Mouse (Mus musculus) kidney, embryonic 16.5 days (tissue): Measurements from ENCODE around the gene Notum. TPM values are rescaled to one million over a fixed set of nuclear protein-coding genes. Genes with fewer than 3 reads are reported as not detected.

Experiments used
- ATAC-seq: fragments of 200-750 bp; cut with Nextera tagmentation; 2 replicates; pipeline ENCODE4 v1.8.0; 2017; ENCODE audit warnings: moderate TSS enrichment; ENCODE audit not compliant: low FRiP score, low TSS enrichment
- H3K27ac ChIP-seq: fragments of 300-500 bp; sonication (generic); 2 replicates; pipeline ENCODE4 v1.5.1; 2014; ENCODE audit warnings: low read length
- H3K27me3 ChIP-seq: fragments of 300-500 bp; sonication (generic); 2 replicates; pipeline ENCODE4 v1.6.1; 2014; ENCODE audit warnings: low read length, control low read depth, mixed read lengths; ENCODE audit not compliant: insufficient read depth
- H3K36me3 ChIP-seq: fragments of 300-500 bp; sonication (generic); 2 replicates; pipeline ENCODE4 v1.6.1; 2014; ENCODE audit warnings: low read length, control low read depth, mixed read lengths; ENCODE audit not compliant: insufficient read depth
- H3K4me1 ChIP-seq: fragments of 300-500 bp; sonication (generic); 2 replicates; pipeline ENCODE4 v1.6.1; 2014; ENCODE audit warnings: low read length, control low read depth, mixed read lengths; ENCODE audit not compliant: insufficient read depth
- H3K4me2 ChIP-seq: fragments of 300-500 bp; sonication (generic); replicated peaks from 2 replicates; pipeline ENCODE4 v1.6.1; 2014; ENCODE audit warnings: low read depth, low read length
- H3K4me3 ChIP-seq: fragments of 300-500 bp; sonication (generic); 2 replicates; pipeline ENCODE4 v1.5.1; 2014; ENCODE audit warnings: mild to moderate bottlenecking, low read length
- H3K9ac ChIP-seq: fragments of 300-500 bp; sonication (generic); replicated peaks from 2 replicates; pipeline ENCODE4 v1.6.1; 2014; ENCODE audit warnings: low read length
- H3K9me3 ChIP-seq: fragments of 300-500 bp; sonication (generic); 2 replicates; pipeline ENCODE4 v1.6.1; 2016; ENCODE audit warnings: low read length, control low read depth
- WGBS: fragments of 180-500 bp; shearing (Covaris S2); extraction: QIAGEN DNeasy Blood & Tissue Kit; methylation state at CpG from one replicate; pipeline ENCODE4 v1.1.7; 2014; 5-methylcytosine and 5-hydroxymethylcytosine counted together
- polyA plus RNA-seq: library from polyadenylated mRNA; unstranded; fragments of >200 nt; fragmentation: Nextera tagmentation; extraction: Ambion mirVana; gene quantifications from 2 replicates; pipeline ENCODE4 v1.2.1, GENCODE M21; 2015

The Notum gene
- polyA plus RNA-seq, 1 experiment from 2014 or later = 4.8 TPM

DNA sequence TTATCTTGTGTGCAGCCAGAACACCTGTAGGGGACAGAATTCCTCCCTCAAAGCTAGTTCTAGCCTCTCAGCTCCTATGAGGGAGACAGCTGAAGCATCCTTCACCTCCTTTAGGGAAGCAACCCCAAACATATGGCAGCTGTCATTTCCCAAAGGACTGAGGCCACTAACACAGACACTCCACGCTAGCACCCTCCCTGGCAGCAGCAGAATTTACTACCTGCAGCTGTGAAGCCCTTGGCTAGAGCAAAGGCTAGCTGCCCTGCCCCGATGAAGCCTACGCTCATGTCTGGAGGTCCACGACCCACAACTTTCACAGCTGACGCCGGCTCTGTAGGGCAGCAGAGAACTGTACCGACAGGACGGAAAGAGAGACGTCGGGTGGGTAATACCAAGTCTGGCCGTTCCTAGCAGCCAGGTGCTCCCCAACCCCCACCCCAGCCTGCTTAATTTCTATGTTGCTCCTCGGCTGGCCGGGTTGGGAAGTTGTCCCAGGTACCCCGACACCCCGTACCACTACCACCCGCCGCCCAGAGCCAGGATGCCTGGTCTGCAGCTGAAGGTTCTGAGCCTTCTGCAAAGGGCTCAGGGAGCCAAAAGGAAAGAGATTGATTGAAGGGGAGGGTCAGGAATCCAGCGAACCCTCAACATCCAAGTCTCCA lies 17.9 kb downstream of the Notum start:
- Histone ChIP-seq H3K4me2 (peak overlapping the region; percentile 74), H3K27me3 (no peaks in the 10 kb centered on the region), H3K9me3 (no peaks in the 10 kb centered on the region), H3K27ac (0 out of 2 replicates have a peak overlapping the region, but pooled peaks have one; percentile 25), H3K9ac (peak overlapping the region; percentile 74), H3K4me3 (peak overlapping the region; percentile 62), H3K36me3 (no peaks in the 10 kb centered on the region), H3K4me1 (peaks cover 16% of the 10 kb centered on the region)
- ATAC-seq = peak; percentile 51
- WGBS = under 1% methylated on average over 18 of the region's 18 CpGs

DNA sequence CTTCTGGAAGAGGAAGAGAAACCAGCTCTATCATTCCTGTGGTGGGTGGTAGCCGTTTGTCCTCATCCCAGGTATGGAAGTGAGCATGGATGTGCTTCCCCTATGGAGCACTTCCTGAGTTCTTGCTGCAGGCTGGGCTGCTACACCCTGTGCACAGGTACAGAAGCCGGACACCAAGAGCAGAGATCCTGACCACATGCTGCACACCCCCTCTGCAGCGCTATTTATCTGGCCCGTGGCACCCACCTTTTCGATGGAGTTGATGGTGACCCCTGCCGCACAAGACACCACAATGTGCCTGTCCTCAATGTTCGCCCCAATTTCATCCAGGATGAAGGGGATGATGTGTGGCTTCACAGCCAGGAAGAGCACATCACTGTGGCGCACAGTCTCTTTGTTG lies 19.1 kb downstream of the Notum start:
- no peaks in the 10 kb centered on the region for H3K9me3 ChIP-seq
- no peak for ATAC-seq
- WGBS = 72% methylated on average over 8 of the region's 8 CpGs
- H3K4me2 ChIP-seq = no peak overlapping the region
- H3K4me1 ChIP-seq = peaks cover 10% of the 10 kb centered on the region
- no peak overlapping the region for H3K4me3 ChIP-seq
- H3K36me3 ChIP-seq = no peaks in the 10 kb centered on the region
- no peaks in the 10 kb centered on the region for H3K27me3 ChIP-seq
- no peak overlapping the region for H3K9ac ChIP-seq
- no peak overlapping the region for H3K27ac ChIP-seq

GRCm38 (mm10) chr11:120641255-120641654 lies 19.7 kb downstream of the Notum start:
- Histone ChIP-seq H3K4me3 (no peak overlapping the region), H3K27ac (no peak overlapping the region), H3K4me2 (no peak overlapping the region), H3K27me3 (no peaks in the 10 kb centered on the region), H3K36me3 (no peaks in the 10 kb centered on the region), H3K9me3 (no peaks in the 10 kb centered on the region), H3K4me1 (peaks cover 10% of the 10 kb centered on the region), H3K9ac (no peak overlapping the region)
- ATAC-seq = no peak
- 51% methylated on average over 9 of the region's 9 CpGs for WGBS

DNA sequence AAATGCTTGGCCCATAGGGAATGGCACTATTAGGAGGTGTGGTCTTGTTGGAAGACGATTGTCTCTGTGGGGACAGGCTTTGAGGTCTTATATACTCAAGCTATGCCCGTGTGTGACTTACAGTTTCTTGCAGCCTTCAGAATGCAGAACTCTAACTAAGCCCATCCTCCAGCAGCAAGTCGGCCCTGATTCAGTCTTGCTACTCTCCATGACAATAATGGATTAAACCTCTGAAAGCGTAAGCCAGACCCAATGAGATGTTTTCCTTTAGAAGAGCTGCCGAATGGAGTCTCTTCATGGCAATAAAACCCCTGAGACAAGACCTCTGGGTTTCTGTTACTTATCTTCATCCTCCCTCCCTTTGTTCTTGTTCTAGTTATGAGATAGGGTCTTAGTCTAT lies 26.2 kb downstream of the Notum start:
- no peak overlapping the region for H3K4me3 ChIP-seq
- no peak overlapping the region for H3K4me2 ChIP-seq
- H3K4me1 ChIP-seq = peaks cover 31% of the 10 kb centered on the region
- H3K27ac ChIP-seq = no peak overlapping the region
- no peak overlapping the region for H3K9ac ChIP-seq
- no peaks in the 10 kb centered on the region for H3K27me3 ChIP-seq
- no peak for ATAC-seq
- H3K9me3 ChIP-seq = no peaks in the 10 kb centered on the region
- no peaks in the 10 kb centered on the region for H3K36me3 ChIP-seq
- WGBS = 82% methylated on average over 5 of the region's 5 CpGs

DNA sequence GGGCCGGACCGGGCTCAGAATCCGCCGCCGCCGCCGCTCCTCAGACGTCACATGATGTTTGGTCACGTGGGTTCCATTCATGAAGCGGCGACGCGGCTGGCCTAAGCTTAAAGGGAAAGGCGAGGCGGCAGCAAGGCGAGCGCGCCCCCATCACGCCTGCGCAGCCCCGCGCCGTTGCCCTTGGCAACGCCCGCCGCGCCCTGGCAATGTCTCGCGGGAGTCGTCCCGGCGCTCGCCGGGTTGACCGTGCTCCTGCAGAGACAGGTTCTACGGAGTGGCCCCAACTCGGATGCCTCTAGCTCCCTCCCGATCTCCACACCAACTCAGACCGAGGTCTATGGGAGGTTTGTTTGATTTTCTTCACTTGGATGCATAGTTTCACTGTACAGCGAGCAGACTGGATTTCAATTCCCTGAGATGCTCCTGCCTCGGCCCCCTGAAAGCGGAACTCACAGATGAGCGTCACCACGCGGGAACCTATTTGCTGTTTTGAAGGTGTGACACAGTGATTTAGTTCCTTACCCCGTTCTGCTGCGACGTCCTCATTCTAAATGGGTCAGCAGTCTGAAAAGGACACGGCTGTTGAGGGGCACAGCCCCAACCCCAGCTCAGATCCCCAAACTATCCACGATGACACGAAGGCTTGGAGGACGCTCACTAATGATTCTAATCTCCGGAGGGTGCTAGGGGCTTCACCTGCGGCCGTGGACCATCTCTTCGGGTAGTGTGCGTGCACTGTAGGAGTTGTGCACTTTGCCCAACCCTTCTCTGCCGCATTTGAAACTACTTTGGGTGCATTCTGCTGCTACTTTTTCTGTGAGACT lies 27.2 kb downstream of the Notum start, which contains the start of gene Mafg:
Gene Mafg (minus strand): TSS at position 81 of the 824 bp plus-strand sequence.
- Histone ChIP-seq H3K4me3 (peak within 1 kb of the TSS; percentile 90), H3K9me3 (no peaks in the 10 kb centered on the region), H3K36me3 (peaks cover 8% of the 10 kb centered on the region), H3K27ac (peak within 1 kb of the TSS; percentile 91), H3K27me3 (no peaks in the 10 kb centered on the region), H3K4me1 (peaks cover 39% of the 10 kb centered on the region), H3K9ac (peak within 1 kb of the TSS; percentile 94), H3K4me2 (peak within 1 kb of the TSS; percentile 84)
- 10% methylated on average over 57 of the region's 58 CpGs for WGBS
- ATAC-seq = peak; percentile 89

DNA sequence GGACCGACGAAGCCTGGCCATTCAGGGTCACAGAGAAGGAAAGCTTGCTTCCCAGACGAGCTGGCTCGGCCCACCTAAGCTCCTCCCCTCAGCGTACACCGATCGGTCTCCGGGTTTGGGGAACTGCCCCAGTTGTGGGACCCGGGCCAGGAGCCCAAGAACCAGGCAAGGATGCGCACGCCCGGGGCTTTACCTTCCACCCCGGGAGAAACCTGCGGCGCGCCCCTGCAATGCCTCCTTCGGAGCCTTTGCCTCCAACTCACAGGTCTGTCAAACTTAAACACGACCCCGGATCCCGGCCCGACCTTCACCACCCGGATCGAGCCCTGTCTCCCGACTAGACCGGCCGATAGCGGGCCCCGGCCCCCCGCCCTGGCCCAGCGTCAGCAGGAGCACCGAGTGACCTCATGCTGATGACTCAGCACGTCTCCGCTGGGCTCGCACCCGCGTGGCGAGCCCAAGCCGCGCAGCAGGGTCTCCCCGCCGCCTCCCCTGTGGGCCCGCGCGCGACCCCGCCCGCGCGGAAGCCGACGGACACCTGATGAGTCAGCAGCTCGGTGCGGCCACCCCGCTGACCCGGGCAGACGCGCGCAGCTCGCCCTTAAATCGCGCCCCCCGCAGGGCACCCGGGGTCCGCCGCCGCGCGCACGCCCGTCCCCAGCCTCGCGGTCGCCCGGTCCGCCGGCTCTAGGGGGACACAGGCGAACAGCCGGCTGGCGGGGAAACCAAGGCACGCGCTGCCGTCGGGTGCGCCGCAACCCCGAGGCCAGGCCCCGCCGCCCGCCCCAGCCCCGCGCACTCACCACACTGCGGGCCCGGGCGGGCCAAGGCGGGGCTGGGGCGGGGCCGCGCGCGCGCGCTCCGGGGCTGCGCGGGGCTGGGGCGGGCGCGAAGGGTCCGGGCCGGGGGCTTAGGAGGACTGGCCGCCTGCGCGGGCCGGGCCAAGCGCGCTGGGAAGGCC lies 28.1 kb downstream of the Notum start:
- H3K4me3 ChIP-seq = peak overlapping the region; percentile 90
- H3K4me2 ChIP-seq = peak overlapping the region; percentile 84
- H3K4me1 ChIP-seq = peaks cover 39% of the 10 kb centered on the region
- H3K9ac ChIP-seq = peak overlapping the region; percentile 94
- H3K36me3 ChIP-seq = peaks cover 11% of the 10 kb centered on the region
- peak; percentile 83 for ATAC-seq
- no peaks in the 10 kb centered on the region for H3K9me3 ChIP-seq
- peak overlapping the region; percentile 91 for H3K27ac ChIP-seq
- no peaks in the 10 kb centered on the region for H3K27me3 ChIP-seq
- under 1% methylated on average over 66 of the region's 116 CpGs for WGBS

- WGBS = 36% methylated on average over 4 of the region's 4 CpGs
Observed at GRCm38 (mm10) chr11:120631726-120632448, 29.1 kb downstream of the Notum start.

DNA sequence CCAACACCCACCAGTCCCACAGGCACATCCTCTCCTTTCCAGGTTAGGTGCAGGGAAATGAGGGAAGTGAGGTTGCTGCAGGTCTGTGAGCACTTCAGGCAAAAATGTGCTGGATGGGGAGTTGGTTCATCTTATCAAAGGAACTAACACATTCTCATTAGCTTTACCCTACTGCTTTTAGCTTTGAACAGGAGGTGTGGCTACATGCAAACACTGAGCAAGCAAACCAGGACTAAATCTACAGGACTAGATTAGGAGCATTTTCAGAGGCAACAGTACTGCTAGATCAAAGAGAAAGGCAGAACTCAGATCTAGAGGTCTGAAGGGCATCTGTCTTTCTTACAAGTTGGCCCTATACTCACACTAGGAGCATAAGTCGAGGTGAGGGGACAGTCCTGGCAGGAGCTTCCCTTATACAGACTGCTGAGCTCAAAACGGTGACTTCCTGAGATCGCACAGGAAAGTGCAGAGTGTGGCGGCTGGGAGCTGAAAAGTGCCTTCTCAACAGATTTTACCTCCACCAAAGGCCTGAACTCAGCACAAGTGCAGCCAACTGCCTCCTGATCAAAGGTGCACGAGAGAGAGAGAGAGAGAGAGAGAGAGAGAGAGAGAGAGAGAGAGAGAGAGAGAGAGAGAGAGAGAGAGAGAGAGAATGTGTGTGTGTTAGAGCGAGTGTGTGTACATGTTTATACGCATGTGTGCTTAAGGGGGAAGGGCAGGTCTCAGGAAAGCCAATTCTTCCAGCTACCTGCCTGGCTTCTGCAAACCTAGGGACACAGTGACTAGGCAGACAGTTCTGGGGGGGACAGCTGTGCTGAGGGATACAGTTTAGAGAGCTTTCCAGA lies 29.9 kb downstream of the Notum start:
- Histone ChIP-seq H3K4me2 (peak overlapping the region; percentile 84), H3K9me3 (no peaks in the 10 kb centered on the region), H3K4me1 (peaks cover 39% of the 10 kb centered on the region), H3K4me3 (peak overlapping the region; percentile 90), H3K27me3 (no peaks in the 10 kb centered on the region), H3K9ac (peak overlapping the region; percentile 40), H3K27ac (peak overlapping the region; percentile 85), H3K36me3 (peaks cover 17% of the 10 kb centered on the region)
- 28% methylated on average over 7 of the region's 7 CpGs for WGBS
- ATAC-seq = no peak

More at GRCm38 (mm10) chr11:120631726-120632448, 29.1 kb downstream of the Notum start:
- no peak for ATAC-seq
- no peaks in the 10 kb centered on the region for H3K27me3 ChIP-seq
- H3K27ac ChIP-seq = peak overlapping the region; percentile 91
- H3K9me3 ChIP-seq = no peaks in the 10 kb centered on the region
- H3K4me3 ChIP-seq = peak overlapping the region; percentile 90
- H3K9ac ChIP-seq = peak overlapping the region; percentile 94
- H3K4me1 ChIP-seq = peaks cover 39% of the 10 kb centered on the region
- H3K4me2 ChIP-seq = peak overlapping the region; percentile 84
- peaks cover 17% of the 10 kb centered on the region for H3K36me3 ChIP-seq
